Mouse (Mus musculus) embryonic fibroblast, embryonic 13.5 days (primary cell): ENCODE measurements at regions not wholly inside any gene's neighbourhood (a gene's known extent, or its start where the extent isn't known, plus 50 kb on each side); places are given as distances from the start of the nearest gene placed in this dataset.

Experiments used
- CTCF ChIP-seq: IDR thresholded peaks from 2 replicates; pipeline ENCODE4 v1.5.1; 2011; ENCODE audit warnings: mild to moderate bottlenecking, control low read depth, low read length, moderate library complexity, borderline replicate concordance; ENCODE audit not compliant: insufficient read depth
- POLR2A ChIP-seq: IDR thresholded peaks from 2 replicates; pipeline ENCODE4 v1.6.1; 2011; ENCODE audit warnings: low read depth, mild to moderate bottlenecking, control low read depth, low read length, moderate library complexity

GRCm38 (mm10) chr6:117779020-117779419, 62.0 kb upstream of the Zfp637 start:
- TF ChIP-seq CTCF (no peak), POLR2A (no peak)
